Mouse (Mus musculus): Measurements from ENCODE around the gene Rangrf.

- TF ChIP-seq CTCF (IDR thresholded peaks at IDR 0.05; ENCODE audit: control insufficient read depth, insufficient read depth, insufficient replicate concordance, low read depth, low read length) (no peak), POLR2A (IDR thresholded peaks at IDR 0.05; ENCODE audit: control insufficient read depth, low read depth, low read length) (no peak)
These were observed 51.8 kb downstream of the Rangrf start for GRCm38 (mm10) chr11:68923191-68923590.

Measured in testis, adult 2 months (tissue).